Comparison of ENCODE assay signal across 19 mouse cellular contexts in the genomic region with DNA sequence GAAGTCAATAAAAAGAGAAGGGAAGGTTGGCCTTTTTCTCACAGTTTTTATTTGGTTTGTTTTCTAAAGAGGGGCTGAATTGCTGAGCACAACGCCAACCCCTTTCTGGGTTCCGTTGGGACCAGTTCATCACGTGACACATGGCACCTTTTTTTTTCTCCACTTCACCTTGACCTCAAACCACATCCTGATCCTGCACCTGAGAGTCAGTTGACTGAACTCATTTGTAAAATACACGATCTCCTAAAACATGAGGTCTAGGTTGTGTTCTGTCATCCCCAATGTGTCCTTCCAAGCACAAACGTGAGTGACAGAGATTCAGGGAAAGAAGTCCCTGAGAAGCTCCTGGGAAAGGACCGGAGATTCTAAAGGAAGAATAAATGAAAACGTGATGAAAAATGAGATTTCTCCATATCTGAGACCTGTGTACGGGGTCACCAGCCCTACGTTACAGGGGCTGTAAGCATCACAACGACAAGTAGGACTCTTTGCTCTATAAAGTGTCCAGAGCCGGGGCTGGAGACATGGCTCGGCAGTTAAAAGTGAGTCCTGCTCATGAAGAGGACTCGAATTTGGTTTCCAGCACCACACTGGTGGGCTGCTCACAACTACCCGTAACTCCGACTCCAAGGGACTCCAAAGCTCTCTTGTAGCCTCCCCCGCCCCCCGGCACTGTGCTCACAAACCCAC. TPM values are rescaled to one million over a fixed set of nuclear protein-coding genes. Genes with fewer than 3 reads are reported as not detected.
DNase-seq lines count a peak whose midpoint lies in the region; TF ChIP-seq lines count a peak whose summit lies in the region.
"Had no signal": no experiment of that assay in that cellular context is flagged by ENCODE, and none has a peak within 500 bp of the region (broad histone marks: within the 10 kb centered on the region; RNA-seq: fewer than 3 reads in every experiment).

No protein-coding gene starts in this region.

- no peaks in the 10 kb centered on the region for H3K36me3 ChIP-seq in CH12.LX (replicated peaks in 1 of 2; ENCODE audit: control insufficient read depth in 1 of 2, insufficient read depth in 1 of 2, low read length in 1 of 2)
- no peaks in the 10 kb centered on the region for H3K36me3 ChIP-seq in splenic B cell, adult 2 months (ENCODE audit: control insufficient read depth, insufficient read depth, low read length, poor library complexity, severe bottlenecking)
- H3K36me3 ChIP-seq: embryonic facial prominence, embryonic 12.5 days; midbrain, embryonic 13.5 days had no signal

- no peak for TF ChIP-seq CTCF in CH12.LX (conservative IDR thresholded peaks at IDR 0.05 in 1 of 2, IDR thresholded peaks at IDR 0.05 in 1 of 2; ENCODE audit: low read depth in 2 of 2, low read length in 2 of 2)

- dilution Hi-C loops in CH12.LX (cut with MboI; ENCODE audit: extremely low pct_ligation_motif_present, extremely low pct_unique_long_range_greater_than_20kb, low sequenced_read_pairs) = no loop called here

- no peaks in the 10 kb centered on the region for H3K9me3 ChIP-seq in CH12.LX (replicated peaks; ENCODE audit: low read length)
- H3K9me3 ChIP-seq: embryonic facial prominence, embryonic 12.5 days; midbrain, embryonic 13.5 days had no signal

- no peak for TF ChIP-seq POLR2A in CH12.LX (IDR thresholded peaks at IDR 0.05; ENCODE audit: low read depth, low read length)

- H3K9ac ChIP-seq in CH12.LX (ENCODE audit: insufficient read depth, low read depth) = no peak overlapping the region
- H3K9ac ChIP-seq: embryonic facial prominence, embryonic 12.5 days; lung, embryonic 14.5 days; midbrain, embryonic 13.5 days had no signal

- no peak overlapping the region for H3K4me2 ChIP-seq in CH12.LX (ENCODE audit: insufficient read depth, low read depth, poor library complexity, severe bottlenecking)
- H3K4me2 ChIP-seq: embryonic facial prominence, embryonic 12.5 days; lung, embryonic 14.5 days; midbrain, embryonic 13.5 days had no signal

- no peak for TF ChIP-seq RAD21 in CH12.LX (IDR thresholded peaks at IDR 0.05; ENCODE audit: low read depth, low read length)

- no peaks in the 10 kb centered on the region for H3K27me3 ChIP-seq in CH12.LX (replicated peaks)
- no peaks in the 10 kb centered on the region for H3K27me3 ChIP-seq in splenic B cell, adult 2 months (ENCODE audit: control insufficient read depth, insufficient read depth, low read length, poor library complexity, severe bottlenecking)
- H3K27me3 ChIP-seq: embryonic facial prominence, embryonic 12.5 days had no signal

- no peaks in the 10 kb centered on the region for H3K79me2 ChIP-seq in CH12.LX (replicated peaks; ENCODE audit: control insufficient read depth, extremely low read depth, insufficient read depth, poor library complexity, severe bottlenecking)

- in situ Hi-C loops in CH12.LX (cut with MboI; ENCODE audit: low pct_ligation_motif_present, low pct_unique_long_range_greater_than_20kb, low sequenced_read_pairs) = loop anchor here (10.0 kb wide), 1 partner anchor 54 kb away; no protein-coding TSS in a partner anchor

- no peak for TF ChIP-seq EP300 in CH12.LX (IDR thresholded peaks at IDR 0.05; ENCODE audit: low read length)

- no peak overlapping the region for H3K27ac ChIP-seq in CH12.LX (ENCODE audit: insufficient read depth, low read depth)
- H3K27ac ChIP-seq: embryonic facial prominence, embryonic 12.5 days; midbrain, embryonic 13.5 days had no signal

- no peak overlapping the region for H3K4me3 ChIP-seq in CH12.LX (replicated peaks in 1 of 3; ENCODE audit: low read depth in 2 of 3, low read length in 2 of 3, poor library complexity in 1 of 3)
- H3K4me3 ChIP-seq: embryonic facial prominence, embryonic 12.5 days; midbrain, embryonic 13.5 days had no signal

- peaks cover 6 to 45% of the 10 kb centered on the region in 2 experiments; a peak in 3 of 4 replicates for H3K4me1 ChIP-seq in CH12.LX (ENCODE audit: control insufficient read depth in 1 of 2, insufficient read depth in 2 of 2)
- H3K4me1 ChIP-seq: embryonic facial prominence, embryonic 12.5 days; midbrain, embryonic 13.5 days had no signal

- DNase-seq in lung, postnatal 25 days (ENCODE audit: low spot score) = peak; percentile 19
- no peak for DNase-seq in lung, postnatal 10 days
- no peak for DNase-seq in CH12.LX (ENCODE audit: extremely low read depth)
- peak; percentile 73 for DNase-seq in splenic B cell, adult 2 months (ENCODE audit: low read depth, low spot score)
- DNase-seq in thymus, postnatal 4 days = peak; percentile 66
- DNase-seq in embryo, embryonic 10.5 days (ENCODE audit: low spot score) = no peak
- DNase-seq in frontal cortex, adult 2 months (ENCODE audit: extremely low spot score in 1 of 2, low spot score in 1 of 2) = no peak
- DNase-seq: heart, adult 11 months had no signal

TF ChIP-seq in CH12.LX, 34 proteins besides CTCF, POLR2A, EP300 and RAD21:
- TF ChIP-seq USF2 (conservative IDR thresholded peaks at IDR 0.05; ENCODE audit: low read depth, low read length) = peak; percentile 60
- no peak for TF ChIP-seq ZC3H11A (IDR thresholded peaks at IDR 0.05; ENCODE audit: low read depth, low read length)
- TF ChIP-seq USF1 (IDR thresholded peaks at IDR 0.05; ENCODE audit: low read depth, low read length) = peak; percentile 55
- peak; percentile 54 for TF ChIP-seq ZNF384 (IDR thresholded peaks at IDR 0.05; ENCODE audit: low read depth, low read length)
- TF ChIP-seq TBP (conservative IDR thresholded peaks at IDR 0.05; ENCODE audit: low read depth, low read length) = no peak
- TF ChIP-seq BHLHE40 (IDR thresholded peaks at IDR 0.05; ENCODE audit: low read depth, low read length) = peak; percentile 72
- TF ChIP-seq SIN3A (IDR thresholded peaks at IDR 0.05; ENCODE audit: low read length) = no peak

RNA-seq across cellular contexts. Expression of a gene that starts 1.8 kb away (rescaled TPM):
- total RNA-seq in CH12.LX (2012; rRNA removed) (not detected in 2 replicates), CH12.LX (2014; rRNA removed) (not detected in 2 replicates)
- polyA plus RNA-seq in CH12.LX (2012; ENCODE audit: insufficient read length, low read depth) = not detected in 2 replicates
- 1.1 TPM in 1 of 2 replicates, not detected in the other for polyA plus RNA-seq in frontal cortex, adult 2 months (2012; rRNA removed)
- total RNA-seq: gastrocnemius, adult 18-20 months; liver, adult 2 months had no signal
- polyA plus RNA-seq: embryonic facial prominence, embryonic 12.5 days; forebrain, embryonic 16.5 days; heart, embryonic 14.5 days; hindbrain, embryonic 11.5 days; intestine, embryonic 14.5 days; large intestine, adult 2 months; liver, adult 2 months; lung, embryonic 14.5 days; midbrain, embryonic 13.5 days; neural tube, embryonic 11.5 days had no signal

RNA-seq across cellular contexts. Expression of a gene that starts 4.8 kb away (rescaled TPM):
- total RNA-seq in CH12.LX (2012; rRNA removed) (11.9 and 13.4 TPM in 2 replicates), CH12.LX (2014; rRNA removed) (6.5 and 8.3 TPM in 2 replicates)
- 27.1 and 39.0 TPM in 2 replicates for polyA plus RNA-seq in CH12.LX (2012; ENCODE audit: insufficient read length, low read depth)
- polyA plus RNA-seq in frontal cortex, adult 2 months (2012; rRNA removed) = 18.6 and 20.5 TPM in 2 replicates

RNA-seq across cellular contexts. Expression of a gene that starts 12.6 kb away (rescaled TPM):
- total RNA-seq in CH12.LX (2012; rRNA removed) (0.13 TPM in 1 of 2 replicates, not detected in the other), CH12.LX (2014; rRNA removed) (0.09 TPM in 1 of 2 replicates, not detected in the other)
- polyA plus RNA-seq in CH12.LX (2012; ENCODE audit: insufficient read length, low read depth) = 0.21 and 0.26 TPM in 2 replicates
- polyA plus RNA-seq in frontal cortex, adult 2 months (2012; rRNA removed) = 0.74 and 0.82 TPM in 2 replicates
- total RNA-seq: liver, adult 2 months had no signal
- polyA plus RNA-seq: heart, embryonic 14.5 days; hindbrain, embryonic 11.5 days; liver, adult 2 months; neural tube, embryonic 11.5 days had no signal

RNA-seq across cellular contexts. Expression of a gene that starts 29.8 kb away (rescaled TPM):
- total RNA-seq in CH12.LX (2012; rRNA removed) (8.8 and 10.9 TPM in 2 replicates), CH12.LX (2014; rRNA removed) (8.0 and 8.8 TPM in 2 replicates)
- polyA plus RNA-seq in CH12.LX (2012; ENCODE audit: insufficient read length, low read depth) = 12.6 and 15.4 TPM in 2 replicates
- polyA plus RNA-seq in frontal cortex, adult 2 months (2012; rRNA removed) = 6.7 and 7.0 TPM in 2 replicates

RNA-seq across cellular contexts. Expression of a gene that starts 49.8 kb away (rescaled TPM):
- total RNA-seq in CH12.LX (2012; rRNA removed) (0.38 and 0.72 TPM in 2 replicates), CH12.LX (2014; rRNA removed) (0.23 TPM in 2 replicates)
- 0.82 and 1.1 TPM in 2 replicates for polyA plus RNA-seq in CH12.LX (2012; ENCODE audit: insufficient read length, low read depth)
- polyA plus RNA-seq in frontal cortex, adult 2 months (2012; rRNA removed) = 84.5 and 95.1 TPM in 2 replicates
- total RNA-seq: liver, adult 2 months had no signal

Comparison
In these comparisons a context has a peak if more than half of its experiments do, and no peak if none do; other contexts are left out.
1. DNase-seq: peak in lung, postnatal 25 days (single experiment), splenic B cell, adult 2 months (single experiment) and thymus, postnatal 4 days (single experiment); none in lung, postnatal 10 days (single experiment), CH12.LX (single experiment), embryo, embryonic 10.5 days (single experiment) and frontal cortex, adult 2 months (0 of 2).